Mouse (Mus musculus) hindbrain, embryonic 14.5 days (tissue): ENCODE data around the gene Tecpr2. TPM values are rescaled to one million over a fixed set of nuclear protein-coding genes. Genes with fewer than 3 reads are reported as not detected.

Experiments
- ATAC-seq: fragments of 200-750 bp; cut with Nextera tagmentation; 2 replicates; pipeline ENCODE4 v1.8.0; 2017; ENCODE audit warnings: moderate number of reproducible peaks, mild to moderate bottlenecking, moderate TSS enrichment, moderate library complexity; ENCODE audit not compliant: low FRiP score
- DNase-seq: peaks from one replicate; pipeline ENCODE4 v3.0.0-alpha.2; 2015; ENCODE audit warnings: low spot score
- H3K27ac ChIP-seq: fragments of 300-500 bp; sonication (generic); 2 replicates; pipeline ENCODE4 v1.5.1; 2014; ENCODE audit warnings: mild to moderate bottlenecking, moderate library complexity
- H3K27me3 ChIP-seq: fragments of 300-500 bp; sonication (generic); 2 replicates; pipeline ENCODE4 v1.6.1; 2014; ENCODE audit warnings: mild to moderate bottlenecking, low read length, mixed read lengths; ENCODE audit not compliant: control insufficient read depth, insufficient read depth
- H3K36me3 ChIP-seq: fragments of 300-500 bp; sonication (generic); replicated peaks from 2 replicates; pipeline ENCODE4 v1.6.1; 2014; ENCODE audit not compliant: control insufficient read depth, insufficient read depth
- H3K4me1 ChIP-seq: fragments of 300-500 bp; sonication (generic); replicated peaks from 2 replicates; pipeline ENCODE4 v1.6.1; 2014; ENCODE audit warnings: antibody characterized with exemption, low read length, mixed read lengths; ENCODE audit not compliant: control insufficient read depth, insufficient read depth
- H3K4me2 ChIP-seq: fragments of 300-500 bp; sonication (generic); replicated peaks from 2 replicates; pipeline ENCODE4 v1.6.1; 2014; ENCODE audit warnings: mild to moderate bottlenecking, moderate library complexity
- H3K4me3 ChIP-seq: fragments of 300-500 bp; sonication (generic); replicated peaks from 2 replicates; pipeline ENCODE4 v1.5.1; 2014; ENCODE audit warnings: mild to moderate bottlenecking, low read length
- H3K9ac ChIP-seq: fragments of 300-500 bp; sonication (generic); 2 replicates; pipeline ENCODE4 v1.6.1; 2014
- H3K9me3 ChIP-seq: fragments of 300-500 bp; sonication (generic); 2 replicates; pipeline ENCODE4 v1.6.1; 2016; ENCODE audit warnings: low read length; ENCODE audit not compliant: control insufficient read depth
- WGBS: fragments of 180-500 bp; shearing (Covaris S2); extraction: QIAGEN DNeasy Blood & Tissue Kit; methylation state at CpG from one replicate; pipeline ENCODE4 v1.1.7; 2014; 5-methylcytosine and 5-hydroxymethylcytosine counted together
- polyA plus RNA-seq: library from polyadenylated mRNA; unstranded; fragments of >200 nt; fragmentation: Nextera tagmentation; extraction: Ambion mirVana; gene quantifications from 2 replicates; pipeline ENCODE4 v1.2.1, GENCODE M21; 2014

Gene Tecpr2
- polyA plus RNA-seq, 1 experiment from 2014 or later = 6.6 TPM

DNA sequence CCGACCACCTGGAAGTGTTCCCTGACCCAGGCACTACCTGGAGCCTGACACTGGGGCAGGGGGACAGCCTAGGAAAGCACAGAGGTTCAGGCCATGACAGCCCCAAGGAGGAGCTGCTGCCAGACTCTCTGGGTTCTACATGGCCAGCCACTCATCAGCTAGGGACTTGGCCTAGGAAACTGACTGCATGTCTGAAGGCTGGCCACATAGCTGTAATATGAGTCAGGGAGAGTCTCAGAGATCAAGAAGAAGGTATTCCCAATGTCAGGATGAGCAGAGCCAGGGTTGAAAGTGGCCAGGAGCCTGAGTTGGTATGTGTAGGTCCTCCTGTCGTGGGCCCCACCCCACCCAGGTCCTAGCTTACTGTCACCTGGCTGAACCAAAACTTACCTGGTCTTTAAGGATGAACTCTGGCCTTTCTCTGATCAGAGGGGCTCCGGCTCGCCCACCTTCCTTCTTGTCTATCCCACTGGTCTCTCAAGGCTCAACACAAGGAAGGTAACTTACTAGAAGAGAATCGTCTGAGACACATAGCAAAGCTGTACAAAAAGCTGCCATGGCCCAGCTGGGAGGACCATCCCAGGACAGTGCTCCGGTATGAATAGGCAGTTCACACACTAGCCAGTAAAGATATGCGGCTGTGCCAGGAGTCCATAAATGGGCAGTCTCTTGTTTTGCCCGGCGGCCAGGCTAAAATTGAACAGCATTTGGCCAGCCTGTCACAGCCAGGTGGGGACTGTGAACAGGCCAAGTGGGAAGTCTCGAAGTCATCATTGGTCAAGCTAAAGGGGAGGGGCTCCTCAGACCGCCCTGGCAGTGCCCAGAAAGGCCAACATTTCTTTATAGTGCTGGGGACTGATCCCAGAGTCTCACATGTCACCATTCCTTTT is 97.7 kb downstream of the Tecpr2 start:
- DNase-seq (no peak), ATAC-seq (no peak)
- Histone ChIP-seq H3K27me3 (no peaks in the 10 kb centered on the region), H3K4me3 (no peak overlapping the region), H3K9me3 (no peaks in the 10 kb centered on the region), H3K4me2 (no peak overlapping the region), H3K4me1 (no peaks in the 10 kb centered on the region), H3K36me3 (no peaks in the 10 kb centered on the region), H3K9ac (no peak overlapping the region), H3K27ac (no peak overlapping the region)
- WGBS = 86% methylated on average over 11 of the region's 11 CpGs

GRCm38 (mm10) chr12:110989409-110989808 is 100.3 kb downstream of the Tecpr2 start:
- DNase-seq (no peak), ATAC-seq (no peak)
- H3K36me3 ChIP-seq = no peaks in the 10 kb centered on the region
- H3K9me3 ChIP-seq = no peaks in the 10 kb centered on the region
- no peak overlapping the region for H3K27ac ChIP-seq
- H3K4me3 ChIP-seq = no peak overlapping the region
- no peak overlapping the region for H3K9ac ChIP-seq
- no peaks in the 10 kb centered on the region for H3K27me3 ChIP-seq
- H3K4me2 ChIP-seq = no peak overlapping the region
- H3K4me1 ChIP-seq = no peaks in the 10 kb centered on the region
- WGBS = 95% methylated on average over 3 of the region's 3 CpGs

GRCm38 (mm10) chr12:110990500-110990899 is 101.4 kb downstream of the Tecpr2 start:
- WGBS = 90% methylated on average over 7 of the region's 7 CpGs
- no peaks in the 10 kb centered on the region for H3K27me3 ChIP-seq
- no peaks in the 10 kb centered on the region for H3K9me3 ChIP-seq
- H3K4me1 ChIP-seq = no peaks in the 10 kb centered on the region
- no peak for DNase-seq
- no peak for ATAC-seq
- no peak overlapping the region for H3K9ac ChIP-seq
- no peak overlapping the region for H3K4me3 ChIP-seq
- no peak overlapping the region for H3K27ac ChIP-seq
- H3K36me3 ChIP-seq = no peaks in the 10 kb centered on the region
- no peak overlapping the region for H3K4me2 ChIP-seq

GRCm38 (mm10) chr12:110991361-110992127 is 102.5 kb downstream of the Tecpr2 start:
- peak overlapping the region; percentile 58 for H3K4me2 ChIP-seq
- H3K27me3 ChIP-seq = no peaks in the 10 kb centered on the region
- ATAC-seq = peak; percentile 85
- peak overlapping the region; percentile 40 for H3K4me3 ChIP-seq
- 1% methylated on average over 23 of the region's 23 CpGs for WGBS
- H3K27ac ChIP-seq = peak overlapping the region; percentile 43; the same call in 1 of the 2 replicates
- no peaks in the 10 kb centered on the region for H3K4me1 ChIP-seq
- H3K36me3 ChIP-seq = no peaks in the 10 kb centered on the region
- DNase-seq = peak; percentile 72
- no peaks in the 10 kb centered on the region for H3K9me3 ChIP-seq
- H3K9ac ChIP-seq = peak overlapping the region; percentile 58; the same call in 1 of the 2 replicates

DNA sequence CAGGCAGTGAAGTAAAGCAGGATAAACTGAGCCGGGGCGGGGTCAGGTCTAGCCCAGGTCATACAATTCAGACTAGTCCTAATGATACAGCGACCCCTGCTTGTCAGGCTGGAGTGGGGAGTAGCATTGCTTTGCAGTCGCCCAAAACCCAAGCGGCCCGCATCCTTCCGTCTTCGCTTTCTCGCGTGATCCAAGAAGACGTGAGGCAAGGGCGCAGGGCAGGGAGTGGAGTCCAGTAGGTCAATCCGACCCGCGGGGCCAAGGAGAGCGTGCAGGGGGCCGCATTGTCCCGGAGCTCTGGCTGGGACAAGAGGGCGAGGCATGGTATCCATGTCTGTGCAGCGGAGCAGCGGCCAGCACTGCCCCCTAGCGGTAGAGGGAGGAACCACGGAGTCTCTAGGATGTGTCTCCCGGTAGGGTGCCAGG is 103.1 kb downstream of the Tecpr2 start:
- Histone ChIP-seq H3K27me3 (no peaks in the 10 kb centered on the region), H3K36me3 (no peaks in the 10 kb centered on the region), H3K4me1 (no peaks in the 10 kb centered on the region), H3K9me3 (no peaks in the 10 kb centered on the region), H3K27ac (0 out of 2 replicates have a peak overlapping the region, but pooled peaks have one; percentile 52), H3K4me3 (peak overlapping the region; percentile 40), H3K4me2 (peak overlapping the region; percentile 58), H3K9ac (peak overlapping the region; percentile 58)
- peak; percentile 84 for ATAC-seq
- peak; percentile 89 for DNase-seq
- WGBS = under 1% methylated on average over 24 of the region's 24 CpGs

- 0 out of 2 replicates have a peak, but pooled peaks cover 1% of the 10 kb centered on the region for H3K9me3 ChIP-seq
- 78% methylated on average over 12 of the region's 12 CpGs for WGBS
- no peaks in the 10 kb centered on the region for H3K27me3 ChIP-seq
- DNase-seq (no peak), ATAC-seq (no peak)
- H3K36me3 ChIP-seq = no peaks in the 10 kb centered on the region
- no peak overlapping the region for H3K27ac ChIP-seq
- no peaks in the 10 kb centered on the region for H3K4me1 ChIP-seq
- no peak overlapping the region for H3K4me2 ChIP-seq
- H3K9ac ChIP-seq = no peak overlapping the region
- no peak overlapping the region for H3K4me3 ChIP-seq
These were observed 103.7 kb downstream of the Tecpr2 start for GRCm38 (mm10) chr12:110992771-110993170.

GRCm38 (mm10) chr12:110993226-110993625 is 104.2 kb downstream of the Tecpr2 start:
- no peak for ATAC-seq
- WGBS = 97% methylated on average over 3 of the region's 3 CpGs
- Histone ChIP-seq H3K4me3 (no peak overlapping the region), H3K9me3 (0 out of 2 replicates have a peak, but pooled peaks cover 5% of the 10 kb centered on the region), H3K9ac (no peak overlapping the region), H3K27me3 (no peaks in the 10 kb centered on the region), H3K36me3 (no peaks in the 10 kb centered on the region), H3K27ac (no peak overlapping the region), H3K4me2 (no peak overlapping the region), H3K4me1 (no peaks in the 10 kb centered on the region)
- no peak for DNase-seq

GRCm38 (mm10) chr12:110994666-110995065 is 105.6 kb downstream of the Tecpr2 start:
- no peak for DNase-seq
- no peaks in the 10 kb centered on the region for H3K27me3 ChIP-seq
- H3K9me3 ChIP-seq = 0 out of 2 replicates have a peak, but pooled peaks cover 5% of the 10 kb centered on the region
- H3K36me3 ChIP-seq = no peaks in the 10 kb centered on the region
- H3K9ac ChIP-seq = no peak overlapping the region
- no peak overlapping the region for H3K4me2 ChIP-seq
- H3K4me1 ChIP-seq = no peaks in the 10 kb centered on the region
- no peak overlapping the region for H3K4me3 ChIP-seq
- H3K27ac ChIP-seq = no peak overlapping the region
- no peak for ATAC-seq
- 37% methylated on average over 12 of the region's 12 CpGs for WGBS

- Histone ChIP-seq H3K27ac (no peak overlapping the region), H3K9ac (no peak overlapping the region), H3K9me3 (0 out of 2 replicates have a peak, but pooled peaks cover 5% of the 10 kb centered on the region), H3K36me3 (no peaks in the 10 kb centered on the region), H3K4me2 (no peak overlapping the region), H3K4me1 (no peaks in the 10 kb centered on the region), H3K27me3 (no peaks in the 10 kb centered on the region), H3K4me3 (no peak overlapping the region)
- 98% methylated on average over 11 of the region's 11 CpGs for WGBS
- ATAC-seq (no peak), DNase-seq (no peak)
These were observed 109.0 kb downstream of the Tecpr2 start for GRCm38 (mm10) chr12:110998092-110998491.
